Mouse (Mus musculus): Measurements from ENCODE around the gene Csf1.

GRCm38 (mm10) chr3:107714276-107714933 lies 45.9 kb downstream of the Csf1 start:
- TF ChIP-seq GATA1 (IDR thresholded peaks at IDR 0.05; ENCODE audit: low read length), result no peak
- no peak for TF ChIP-seq TAL1 (IDR thresholded peaks at IDR 0.05; ENCODE audit: low read length)

Data from erythroblast, embryonic 14.5 days (primary cell).